Mouse (Mus musculus) kidney, embryonic 16.5 days (tissue): Measurements from ENCODE around the gene Srrm3. TPM values are rescaled to one million over a fixed set of nuclear protein-coding genes. Genes with fewer than 3 reads are reported as not detected.

ENCODE experiments used
- ATAC-seq: fragments of 200-750 bp; cut with Nextera tagmentation; 2 replicates; pipeline ENCODE4 v1.8.0; 2017; ENCODE audit warnings: moderate TSS enrichment; ENCODE audit not compliant: low FRiP score, low TSS enrichment
- H3K27ac ChIP-seq: fragments of 300-500 bp; sonication (generic); 2 replicates; pipeline ENCODE4 v1.5.1; 2014; ENCODE audit warnings: low read length
- H3K27me3 ChIP-seq: fragments of 300-500 bp; sonication (generic); 2 replicates; pipeline ENCODE4 v1.6.1; 2014; ENCODE audit warnings: low read length, control low read depth, mixed read lengths; ENCODE audit not compliant: insufficient read depth
- H3K36me3 ChIP-seq: fragments of 300-500 bp; sonication (generic); 2 replicates; pipeline ENCODE4 v1.6.1; 2014; ENCODE audit warnings: low read length, control low read depth, mixed read lengths; ENCODE audit not compliant: insufficient read depth
- H3K4me1 ChIP-seq: fragments of 300-500 bp; sonication (generic); 2 replicates; pipeline ENCODE4 v1.6.1; 2014; ENCODE audit warnings: low read length, control low read depth, mixed read lengths; ENCODE audit not compliant: insufficient read depth
- H3K4me2 ChIP-seq: fragments of 300-500 bp; sonication (generic); replicated peaks from 2 replicates; pipeline ENCODE4 v1.6.1; 2014; ENCODE audit warnings: low read depth, low read length
- H3K4me3 ChIP-seq: fragments of 300-500 bp; sonication (generic); 2 replicates; pipeline ENCODE4 v1.5.1; 2014; ENCODE audit warnings: mild to moderate bottlenecking, low read length
- H3K9ac ChIP-seq: fragments of 300-500 bp; sonication (generic); replicated peaks from 2 replicates; pipeline ENCODE4 v1.6.1; 2014; ENCODE audit warnings: low read length
- H3K9me3 ChIP-seq: fragments of 300-500 bp; sonication (generic); 2 replicates; pipeline ENCODE4 v1.6.1; 2016; ENCODE audit warnings: low read length, control low read depth
- WGBS: fragments of 180-500 bp; shearing (Covaris S2); extraction: QIAGEN DNeasy Blood & Tissue Kit; methylation state at CpG from one replicate; pipeline ENCODE4 v1.1.7; 2014; 5-methylcytosine and 5-hydroxymethylcytosine counted together
- polyA plus RNA-seq: library from polyadenylated mRNA; unstranded; fragments of >200 nt; fragmentation: Nextera tagmentation; extraction: Ambion mirVana; gene quantifications from 2 replicates; pipeline ENCODE4 v1.2.1, GENCODE M21; 2015

The Srrm3 gene
- polyA plus RNA-seq, 1 experiment from 2014 or later, result 0.27 TPM

GRCm38 (mm10) chr5:135907256-135907655 is 100.6 kb downstream of the Srrm3 start:
- Histone ChIP-seq H3K27ac (no peak overlapping the region), H3K4me1 (peaks cover 17% of the 10 kb centered on the region; the same call in 1 of the 2 replicates), H3K9ac (no peak overlapping the region), H3K27me3 (no peaks in the 10 kb centered on the region), H3K9me3 (no peaks in the 10 kb centered on the region), H3K36me3 (peaks cover 36% of the 10 kb centered on the region), H3K4me3 (no peak overlapping the region), H3K4me2 (no peak overlapping the region)
- no peak for ATAC-seq
- WGBS, result 61% methylated on average over 13 of the region's 13 CpGs

GRCm38 (mm10) chr5:135908185-135908584 is 101.5 kb downstream of the Srrm3 start:
- Histone ChIP-seq H3K27me3 (no peaks in the 10 kb centered on the region), H3K9me3 (no peaks in the 10 kb centered on the region), H3K36me3 (peaks cover 41% of the 10 kb centered on the region), H3K4me1 (peaks cover 14% of the 10 kb centered on the region; the same call in 1 of the 2 replicates), H3K4me3 (no peak overlapping the region), H3K9ac (no peak overlapping the region), H3K4me2 (no peak overlapping the region), H3K27ac (no peak overlapping the region)
- no peak for ATAC-seq
- 75% methylated on average over 12 of the region's 12 CpGs for WGBS

- H3K27ac ChIP-seq, result no peak overlapping the region
Observed at GRCm38 (mm10) chr5:135908989-135909388, 102.3 kb downstream of the Srrm3 start.

GRCm38 (mm10) chr5:135909646-135910045 is 103.0 kb downstream of the Srrm3 start:
- Histone ChIP-seq H3K4me1 (peaks cover 6% of the 10 kb centered on the region; the same call in 1 of the 2 replicates), H3K36me3 (peaks cover 46% of the 10 kb centered on the region), H3K27me3 (no peaks in the 10 kb centered on the region), H3K4me2 (no peak overlapping the region), H3K9ac (no peak overlapping the region), H3K27ac (no peak overlapping the region), H3K4me3 (no peak overlapping the region), H3K9me3 (no peaks in the 10 kb centered on the region)
- no peak for ATAC-seq
- WGBS, result 83% methylated on average over 10 of the region's 10 CpGs

More at GRCm38 (mm10) chr5:135908989-135909388, 102.3 kb downstream of the Srrm3 start:
- Histone ChIP-seq H3K4me2 (no peak overlapping the region), H3K27me3 (no peaks in the 10 kb centered on the region), H3K9me3 (no peaks in the 10 kb centered on the region), H3K4me3 (no peak overlapping the region), H3K9ac (0 out of 2 replicates have a peak overlapping the region, but pooled peaks have one; percentile 26), H3K36me3 (peaks cover 43% of the 10 kb centered on the region), H3K4me1 (peaks cover 12% of the 10 kb centered on the region; the same call in 1 of the 2 replicates)
- WGBS, result 89% methylated on average over 16 of the region's 16 CpGs
- no peak for ATAC-seq

GRCm38 (mm10) chr5:135910813-135911212 is 104.1 kb downstream of the Srrm3 start:
- H3K4me3 ChIP-seq, result no peak overlapping the region
- WGBS, result 90% methylated on average over 25 of the region's 25 CpGs
- peaks cover 47% of the 10 kb centered on the region for H3K36me3 ChIP-seq
- H3K9me3 ChIP-seq, result no peaks in the 10 kb centered on the region
- H3K9ac ChIP-seq, result no peak overlapping the region
- no peak for ATAC-seq
- no peak overlapping the region for H3K27ac ChIP-seq
- H3K4me2 ChIP-seq, result no peak overlapping the region
- H3K27me3 ChIP-seq, result no peaks in the 10 kb centered on the region
- peaks cover 6% of the 10 kb centered on the region; the same call in 1 of the 2 replicates for H3K4me1 ChIP-seq

- Histone ChIP-seq H3K4me2 (no peak overlapping the region), H3K27me3 (no peaks in the 10 kb centered on the region), H3K4me3 (no peak overlapping the region), H3K9ac (no peak overlapping the region), H3K4me1 (0 out of 2 replicates have a peak, but pooled peaks cover 2% of the 10 kb centered on the region), H3K27ac (no peak overlapping the region), H3K9me3 (no peaks in the 10 kb centered on the region), H3K36me3 (peaks cover 49% of the 10 kb centered on the region)
- 89% methylated on average over 11 of the region's 11 CpGs for WGBS
- ATAC-seq, result no peak
Observed at GRCm38 (mm10) chr5:135911633-135912220, 105.0 kb downstream of the Srrm3 start.

GRCm38 (mm10) chr5:135913201-135913600 is 106.5 kb downstream of the Srrm3 start:
- 70% methylated on average over 5 of the region's 5 CpGs for WGBS
- peaks cover 53% of the 10 kb centered on the region for H3K36me3 ChIP-seq
- H3K9ac ChIP-seq, result no peak overlapping the region
- no peaks in the 10 kb centered on the region for H3K9me3 ChIP-seq
- no peak for ATAC-seq
- H3K4me2 ChIP-seq, result no peak overlapping the region
- H3K27ac ChIP-seq, result no peak overlapping the region
- H3K4me1 ChIP-seq, result no peaks in the 10 kb centered on the region
- no peak overlapping the region for H3K4me3 ChIP-seq
- H3K27me3 ChIP-seq, result no peaks in the 10 kb centered on the region

GRCm38 (mm10) chr5:135914156-135914555 is 107.5 kb downstream of the Srrm3 start:
- Histone ChIP-seq H3K27me3 (no peaks in the 10 kb centered on the region), H3K4me3 (no peak overlapping the region), H3K27ac (no peak overlapping the region), H3K36me3 (peaks cover 59% of the 10 kb centered on the region), H3K9me3 (no peaks in the 10 kb centered on the region), H3K4me1 (no peaks in the 10 kb centered on the region), H3K9ac (no peak overlapping the region), H3K4me2 (no peak overlapping the region)
- 67% methylated on average over 6 of the region's 6 CpGs for WGBS
- no peak for ATAC-seq

GRCm38 (mm10) chr5:135916051-135916565 is 109.4 kb downstream of the Srrm3 start:
- no peak overlapping the region for H3K4me2 ChIP-seq
- H3K27ac ChIP-seq, result no peak overlapping the region
- H3K9me3 ChIP-seq, result no peaks in the 10 kb centered on the region
- ATAC-seq, result no peak
- H3K9ac ChIP-seq, result no peak overlapping the region
- H3K4me1 ChIP-seq, result no peaks in the 10 kb centered on the region
- peaks cover 48% of the 10 kb centered on the region for H3K36me3 ChIP-seq
- 85% methylated on average over 6 of the region's 6 CpGs for WGBS
- H3K4me3 ChIP-seq, result no peak overlapping the region
- H3K27me3 ChIP-seq, result no peaks in the 10 kb centered on the region

- H3K9me3 ChIP-seq, result no peaks in the 10 kb centered on the region
- H3K36me3 ChIP-seq, result peaks cover 48% of the 10 kb centered on the region
- H3K27me3 ChIP-seq, result no peaks in the 10 kb centered on the region
- no peak overlapping the region for H3K27ac ChIP-seq
- 96% methylated on average over 3 of the region's 3 CpGs for WGBS
- H3K4me3 ChIP-seq, result no peak overlapping the region
- no peak overlapping the region for H3K4me2 ChIP-seq
- H3K9ac ChIP-seq, result no peak overlapping the region
- ATAC-seq, result no peak
- no peaks in the 10 kb centered on the region for H3K4me1 ChIP-seq
Observed at GRCm38 (mm10) chr5:135916601-135917000, 109.9 kb downstream of the Srrm3 start.
